Mouse (Mus musculus): ENCODE measurements around the gene Lef1.

DNA sequence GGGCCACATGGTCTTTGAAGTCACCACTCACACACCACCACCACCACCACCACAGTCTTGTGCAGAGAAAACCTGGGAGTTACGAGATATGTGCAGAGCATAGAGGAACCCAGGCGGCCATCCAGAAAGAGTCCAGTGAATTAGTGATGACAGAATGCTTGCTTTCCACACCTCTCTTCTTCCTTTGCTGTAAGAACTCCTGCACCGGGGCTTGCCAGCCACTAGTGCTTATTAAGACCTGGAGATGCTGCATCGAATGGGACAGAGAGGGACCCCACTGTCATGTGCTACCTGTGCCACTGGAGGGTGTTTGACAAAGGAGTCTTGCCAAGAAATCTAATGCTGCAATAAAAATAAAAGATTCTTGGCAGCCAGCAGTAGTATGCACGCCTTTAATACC lies 97.6 kb downstream of the Lef1 start:
- TF ChIP-seq EP300 (IDR thresholded peaks at IDR 0.05; ENCODE audit: insufficient read depth, low read depth, low read length) (no peak), CTCF (IDR thresholded peaks at IDR 0.05) (peak; percentile 16)

All from heart, adult 2 months (tissue).